ENCODE assay signal across 8 mouse cellular contexts in the genomic region with DNA sequence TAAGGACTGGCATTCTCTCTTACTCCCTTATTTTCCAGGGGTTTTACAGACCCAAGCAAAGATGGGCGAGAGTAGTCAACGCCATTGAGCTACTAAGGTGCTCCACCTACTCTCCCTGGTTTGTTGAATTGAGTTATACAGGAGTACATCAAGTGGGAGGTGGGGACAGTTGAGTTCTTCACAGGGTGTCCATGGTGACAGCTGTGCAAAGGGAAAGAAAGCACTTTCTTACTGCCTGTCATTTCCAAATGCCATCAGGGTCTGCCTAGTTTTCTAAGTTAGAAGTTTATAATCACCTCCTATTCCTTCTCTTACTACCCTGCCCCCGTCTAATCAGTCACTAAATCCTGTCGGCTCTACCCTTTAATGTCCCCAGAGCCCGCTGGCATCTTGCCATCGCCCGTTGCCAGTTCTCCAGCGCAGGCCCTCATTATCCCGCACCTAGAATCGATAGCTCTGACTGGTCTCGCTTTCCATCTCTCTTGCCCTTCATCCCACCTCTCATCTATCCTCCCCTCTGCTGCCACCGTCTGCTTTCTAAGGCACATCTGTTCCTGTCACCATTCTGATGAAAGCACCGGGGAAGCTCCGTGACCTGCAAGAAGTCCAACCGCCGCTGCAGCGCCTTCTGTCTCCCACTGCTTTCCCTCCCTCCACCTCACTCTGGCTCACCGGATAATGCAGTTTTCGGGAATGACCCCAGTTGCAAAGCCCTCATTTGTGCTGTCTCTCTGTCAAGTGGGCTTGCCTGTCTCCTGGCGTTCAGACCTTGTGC. TPM values are rescaled to one million over a fixed set of nuclear protein-coding genes. Genes with fewer than 3 reads are reported as not detected.
A peak's percentile ranks its signal among the peaks of the same experiment; 100 is the strongest.
DNase-seq lines count a peak whose midpoint lies in the region; ATAC-seq and TF ChIP-seq lines count a peak whose summit lies in the region.
"Had no signal": no experiment of that assay in that cellular context is flagged by ENCODE, and none has a peak within 500 bp of the region (broad histone marks: within the 10 kb centered on the region; RNA-seq: fewer than 3 reads in every experiment).

No protein-coding gene starts in this region.

- H3K36me3 ChIP-seq in forebrain, embryonic 10.5 days (replicated peaks), result no peaks in the 10 kb centered on the region
- H3K36me3 ChIP-seq in hindbrain, postnatal 0 days (ENCODE audit: insufficient read depth, low read length), result no peaks in the 10 kb centered on the region
- H3K36me3 ChIP-seq in midbrain, embryonic 16.5 days (ENCODE audit: control insufficient read depth, insufficient read depth, low read length), result no peaks in the 10 kb centered on the region

- H3K4me2 ChIP-seq in hindbrain, postnatal 0 days (ENCODE audit: low read depth, low read length), result peak overlapping the region; percentile 44
- peak overlapping the region; percentile 28 for H3K4me2 ChIP-seq in midbrain, embryonic 16.5 days (ENCODE audit: low read length)

- WGBS in forebrain, embryonic 10.5 days, result 38% methylated on average over 20 of the region's 20 CpGs
- 14% methylated on average over 20 of the region's 20 CpGs for WGBS in hindbrain, postnatal 0 days
- WGBS in midbrain, embryonic 16.5 days, result 19% methylated on average over 20 of the region's 20 CpGs

- H3K27ac ChIP-seq in layer of hippocampus, adult 2 months, result no peak overlapping the region
- peak overlapping the region; percentile 56; the same call in 1 of the 2 replicates for H3K27ac ChIP-seq in forebrain, embryonic 10.5 days
- no peak overlapping the region for H3K27ac ChIP-seq in hindbrain, postnatal 0 days
- no peak overlapping the region for H3K27ac ChIP-seq in midbrain, embryonic 16.5 days (ENCODE audit: low read length)

- peak overlapping the region; percentile 13; the same call in 1 of the 2 replicates for H3K4me3 ChIP-seq in layer of hippocampus, adult 2 months
- peak overlapping the region; percentile 16; the same call in 1 of the 2 replicates for H3K4me3 ChIP-seq in forebrain, embryonic 10.5 days
- H3K4me3 ChIP-seq in hindbrain, postnatal 0 days (ENCODE audit: low read length), result 0 out of 2 replicates have a peak overlapping the region, but pooled peaks have one; percentile 8
- 0 out of 2 replicates have a peak overlapping the region, but pooled peaks have one; percentile 7 for H3K4me3 ChIP-seq in midbrain, embryonic 16.5 days (ENCODE audit: low read depth, low read length)

- peaks cover 32% of the 10 kb centered on the region for H3K27me3 ChIP-seq in forebrain, embryonic 10.5 days (ENCODE audit: poor library complexity, severe bottlenecking)
- H3K27me3 ChIP-seq in hindbrain, postnatal 0 days (ENCODE audit: insufficient read depth, low read length), result no peaks in the 10 kb centered on the region
- H3K27me3 ChIP-seq in midbrain, embryonic 16.5 days (ENCODE audit: control insufficient read depth, insufficient read depth, low read depth, low read length), result no peaks in the 10 kb centered on the region

- TF ChIP-seq CTCF in layer of hippocampus, adult 2 months (conservative IDR thresholded peaks at IDR 0.05), result no peak
- no peak for TF ChIP-seq CTCF in hindbrain, postnatal 0 days (IDR thresholded peaks at IDR 0.05; ENCODE audit: low read depth)

- no peaks in the 10 kb centered on the region for H3K9me3 ChIP-seq in forebrain, embryonic 10.5 days
- no peaks in the 10 kb centered on the region for H3K9me3 ChIP-seq in hindbrain, postnatal 0 days (ENCODE audit: low read length)
- no peaks in the 10 kb centered on the region for H3K9me3 ChIP-seq in midbrain, embryonic 16.5 days (replicated peaks; ENCODE audit: control insufficient read depth, low read length, poor library complexity, severe bottlenecking)

- H3K9ac ChIP-seq in hindbrain, postnatal 0 days (replicated peaks; ENCODE audit: low read length), result no peak overlapping the region
- peak overlapping the region; percentile 21; the same call in 1 of the 2 replicates for H3K9ac ChIP-seq in midbrain, embryonic 16.5 days (ENCODE audit: low read depth, low read length)

- peak; percentile 57; the same call in 1 of the 2 replicates for ATAC-seq in hindbrain, postnatal 0 days
- peak; percentile 77 for ATAC-seq in midbrain, embryonic 16.5 days

- no peak for DNase-seq in layer of hippocampus, adult 2 months (ENCODE audit: low spot score in 2 of 2)
- DNase-seq in layer of hippocampus, adult 9-11 months, result no peak
- no peak for DNase-seq in forebrain, embryonic 10.5 days (ENCODE audit: extremely low spot score, low spot score)
- DNase-seq in hindbrain, postnatal 0 days (ENCODE audit: low spot score), result peak; percentile 62
- DNase-seq in embryo, embryonic 9.5 days (ENCODE audit: extremely low spot score), result no peak
- no peak for DNase-seq in thymus, postnatal 0 days (ENCODE audit: low spot score)

- H3K4me1 ChIP-seq in forebrain, embryonic 10.5 days, result peaks cover 24% of the 10 kb centered on the region
- H3K4me1 ChIP-seq in hindbrain, postnatal 0 days (ENCODE audit: insufficient read depth, low read length), result no peaks in the 10 kb centered on the region; the same call in 1 of the 2 replicates
- peaks cover 9% of the 10 kb centered on the region for H3K4me1 ChIP-seq in midbrain, embryonic 16.5 days (ENCODE audit: control insufficient read depth, insufficient read depth, low read length)

RNA-seq across cellular contexts. Expression of gene Pigm, which starts 15.6 kb away (rescaled TPM):
- 1 to 10 TPM; 8.3 to 9.2 TPM for total RNA-seq in layer of hippocampus, adult 2 months (2021)
- polyA plus RNA-seq in forebrain, embryonic 10.5 days (2016; fragmentation: Nextera tagmentation; extraction: Ambion mirVana), result 10.6 and 10.8 TPM in 2 replicates
- total RNA-seq in hindbrain, postnatal 0 days (2014; rRNA removed), result 12.2 and 14.7 TPM in 2 replicates
- polyA plus RNA-seq in hindbrain, postnatal 0 days (2015; fragmentation: Nextera tagmentation; extraction: Ambion mirVana), result 2.7 and 3.0 TPM in 2 replicates
- 3.4 and 3.5 TPM in 2 replicates for polyA plus RNA-seq in midbrain, embryonic 16.5 days (2015; fragmentation: Nextera tagmentation; extraction: Ambion mirVana)
- 5.6 and 6.5 TPM in 2 replicates for polyA plus RNA-seq in thymus, postnatal 0 days (2015; fragmentation: Nextera tagmentation; extraction: Ambion mirVana)

RNA-seq across cellular contexts. Expression of gene Kcnj10, which starts 51.0 kb away (rescaled TPM):
- total RNA-seq in layer of hippocampus, adult 2 months (2021), result 10 to 100 TPM; 83.2 to 91.6 TPM
- polyA plus RNA-seq in forebrain, embryonic 10.5 days (2016; fragmentation: Nextera tagmentation; extraction: Ambion mirVana), result 0.46 and 0.47 TPM in 2 replicates
- 8.6 and 10.0 TPM in 2 replicates for total RNA-seq in hindbrain, postnatal 0 days (2014; rRNA removed)
- polyA plus RNA-seq in hindbrain, postnatal 0 days (2015; fragmentation: Nextera tagmentation; extraction: Ambion mirVana), result 5.4 and 5.6 TPM in 2 replicates
- 1.5 and 2.5 TPM in 2 replicates for polyA plus RNA-seq in midbrain, embryonic 16.5 days (2015; fragmentation: Nextera tagmentation; extraction: Ambion mirVana)
- polyA plus RNA-seq in thymus, postnatal 0 days (2015; fragmentation: Nextera tagmentation; extraction: Ambion mirVana), result 0.15 and 0.17 TPM in 2 replicates
- total RNA-seq: hematopoietic stem cell, adult 5-6 weeks had no signal
